Mouse (Mus musculus): ENCODE measurements around the gene Tle2. TPM values are rescaled to one million over a fixed set of nuclear protein-coding genes. Genes with fewer than 3 reads are reported as not detected.

The Tle2 gene
- total and polyA plus RNA-seq, 3 experiments = 0.19 to 2.4 TPM; not detected in 1

GRCm38 (mm10) chr10:81619976-81620375 lies 45.6 kb downstream of the Tle2 start:
- no peak for DNase-seq (ENCODE audit: low read depth, low spot score)
- no peak overlapping the region for H3K4me3 ChIP-seq (ENCODE audit: control insufficient read depth in 1 of 2, insufficient read depth in 1 of 2, low read depth in 2 of 2, low read length in 2 of 2)
- H3K27ac ChIP-seq (ENCODE audit: control insufficient read depth, low read depth, low read length) = no peak overlapping the region
- H3K36me3 ChIP-seq (ENCODE audit: control insufficient read depth in 1 of 2, insufficient read depth in 2 of 2, low read length in 2 of 2) = no peaks in the 10 kb centered on the region
- H3K9ac ChIP-seq (ENCODE audit: control insufficient read depth, low read depth, low read length, poor library complexity, severe bottlenecking) = no peak overlapping the region
- no peaks in the 10 kb centered on the region for H3K9me3 ChIP-seq (replicated peaks; ENCODE audit: insufficient read depth, low read length)
- H3K79me2 ChIP-seq (ENCODE audit: control insufficient read depth, insufficient read depth, low read length, poor library complexity) = no peaks in the 10 kb centered on the region
- H3K27me3 ChIP-seq (ENCODE audit: control insufficient read depth in 1 of 2, insufficient read depth in 2 of 2, low read length in 2 of 2) = no peaks in the 10 kb centered on the region; a peak in 1 of 4 replicates
- TF ChIP-seq POLR2AphosphoS2 (IDR thresholded peaks at IDR 0.05; ENCODE audit: low read length) = no peak
- no peak for TF ChIP-seq KAT2A (conservative IDR thresholded peaks at IDR 0.05; ENCODE audit: low read depth, low read length)
- TF ChIP-seq ETS1 (IDR thresholded peaks at IDR 0.05; ENCODE audit: low read depth, low read length) = no peak
- no peak for TF ChIP-seq UBTF (IDR thresholded peaks at IDR 0.05; ENCODE audit: borderline replicate concordance, insufficient read depth, low read depth, low read length)
- TF ChIP-seq E2F4 (IDR thresholded peaks at IDR 0.05; ENCODE audit: borderline replicate concordance, low read depth, low read length) = no peak
- TF ChIP-seq GATA1 (IDR thresholded peaks at IDR 0.05; ENCODE audit: low read depth, low read length) = no peak
- TF ChIP-seq ZC3H11A (IDR thresholded peaks at IDR 0.05; ENCODE audit: low read depth, low read length) = no peak
- TF ChIP-seq POLR2AphosphoS5 (IDR thresholded peaks at IDR 0.05; ENCODE audit: borderline replicate concordance, low read depth, low read length) = no peak
- no peak for TF ChIP-seq ZNF384 (IDR thresholded peaks at IDR 0.05; ENCODE audit: low read depth, low read length)
- TF ChIP-seq MYC (IDR thresholded peaks at IDR 0.05; ENCODE audit: low read depth, low read length) = no peak
- no peak for TF ChIP-seq MAX (IDR thresholded peaks at IDR 0.05; ENCODE audit: low read length)
- TF ChIP-seq MAZ (IDR thresholded peaks at IDR 0.05; ENCODE audit: low read depth, low read length) = no peak
- no peak for TF ChIP-seq ELF1 (IDR thresholded peaks at IDR 0.05; ENCODE audit: low read depth, low read length)
- no peak for TF ChIP-seq CHD1 (IDR thresholded peaks at IDR 0.05; ENCODE audit: low read depth, low read length)
- no peak for TF ChIP-seq MEF2A (IDR thresholded peaks at IDR 0.05; ENCODE audit: extremely low read depth, insufficient replicate concordance, low read depth, low read length, poor library complexity, severe bottlenecking)
- no peak for TF ChIP-seq JUND (IDR thresholded peaks at IDR 0.05; ENCODE audit: low read depth, low read length)
- TF ChIP-seq SMC3 (IDR thresholded peaks at IDR 0.05; ENCODE audit: low read depth, low read length) = no peak
- TF ChIP-seq TBP (IDR thresholded peaks at IDR 0.05; ENCODE audit: low read depth, low read length) = no peak
- 0 out of 4 replicates have a peak, but pooled peaks cover 0 to 3% of the 10 kb centered on the region in 2 experiments for H3K4me1 ChIP-seq (ENCODE audit: control insufficient read depth in 1 of 2, insufficient read depth in 2 of 2, low read length in 2 of 2)

DNA sequence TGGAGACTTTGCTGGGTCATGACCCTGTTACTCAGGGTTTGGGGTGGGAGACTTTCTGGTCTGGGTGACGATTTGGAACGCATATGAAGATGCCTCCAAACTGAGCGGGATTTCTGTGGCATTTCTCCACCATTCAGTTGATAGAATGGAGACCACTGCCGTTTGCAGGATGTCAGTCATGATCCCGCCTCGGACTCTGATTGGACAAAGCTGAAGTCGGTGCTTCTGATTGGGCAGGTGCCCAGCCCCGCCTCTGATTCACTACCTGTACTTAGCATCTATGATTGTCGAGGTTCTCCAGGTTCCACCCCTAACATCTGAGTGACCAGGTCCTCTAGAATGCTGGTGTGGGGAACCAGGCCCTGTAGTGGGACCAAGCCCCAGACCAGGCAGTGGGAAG lies 46.4 kb downstream of the Tle2 start:
- TF ChIP-seq ETS1 (IDR thresholded peaks at IDR 0.05; ENCODE audit: low read depth, low read length) (no peak), EP300 (IDR thresholded peaks at IDR 0.05; ENCODE audit: low read depth in 1 of 2, low read length in 2 of 2) (no peak), ZMIZ1 (IDR thresholded peaks at IDR 0.05; ENCODE audit: low read depth, low read length) (no peak), USF2 (IDR thresholded peaks at IDR 0.05; ENCODE audit: borderline replicate concordance in 1 of 2, insufficient read depth in 1 of 2, low read depth in 1 of 2, low read length in 2 of 2) (no peak), SMC3 (IDR thresholded peaks at IDR 0.05; ENCODE audit: low read depth, low read length) (no peak), NRF1 (IDR thresholded peaks at IDR 0.05; ENCODE audit: insufficient read depth, low read depth, low read length, poor library complexity, severe bottlenecking) (no peak), MAFK (IDR thresholded peaks at IDR 0.05; ENCODE audit: borderline replicate concordance, low read depth, low read length) (no peak), ELF1 (IDR thresholded peaks at IDR 0.05; ENCODE audit: low read depth, low read length) (no peak), MAZ (IDR thresholded peaks at IDR 0.05; ENCODE audit: low read depth, low read length) (no peak), RAD21 (IDR thresholded peaks at IDR 0.05; ENCODE audit: low read depth, low read length) (no peak), NELFE (IDR thresholded peaks at IDR 0.05; ENCODE audit: low read depth, low read length) (no peak), MXI1 (IDR thresholded peaks at IDR 0.05; ENCODE audit: low read depth, low read length) (no peak), ZNF384 (IDR thresholded peaks at IDR 0.05; ENCODE audit: low read depth, low read length) (no peak), TAL1 (IDR thresholded peaks at IDR 0.05; ENCODE audit: low read length) (no peak), GATA1 (IDR thresholded peaks at IDR 0.05; ENCODE audit: low read depth, low read length) (no peak), POLR2AphosphoS5 (IDR thresholded peaks at IDR 0.05; ENCODE audit: borderline replicate concordance, low read depth, low read length) (no peak), E2F4 (IDR thresholded peaks at IDR 0.05; ENCODE audit: borderline replicate concordance, low read depth, low read length) (no peak), MEF2A (IDR thresholded peaks at IDR 0.05; ENCODE audit: extremely low read depth, insufficient replicate concordance, low read depth, low read length, poor library complexity, severe bottlenecking) (no peak), TCF12 (IDR thresholded peaks at IDR 0.05; ENCODE audit: low read depth, low read length) (no peak), MYC (IDR thresholded peaks at IDR 0.05; ENCODE audit: low read depth, low read length) (no peak)
- Histone ChIP-seq H3K9ac (ENCODE audit: control insufficient read depth, low read depth, low read length, poor library complexity, severe bottlenecking) (no peak overlapping the region), H3K36me3 (ENCODE audit: control insufficient read depth in 1 of 2, insufficient read depth in 2 of 2, low read length in 2 of 2) (no peaks in the 10 kb centered on the region), H3K79me2 (ENCODE audit: control insufficient read depth, insufficient read depth, low read length, poor library complexity) (no peaks in the 10 kb centered on the region), H3K27ac (ENCODE audit: control insufficient read depth, low read depth, low read length) (no peak overlapping the region), H3K4me1 (ENCODE audit: control insufficient read depth in 1 of 2, insufficient read depth in 2 of 2, low read length in 2 of 2) (0 out of 4 replicates have a peak, but pooled peaks cover 0 to 3% of the 10 kb centered on the region in 2 experiments), H3K9me3 (replicated peaks; ENCODE audit: insufficient read depth, low read length) (no peaks in the 10 kb centered on the region), H3K4me3 (ENCODE audit: control insufficient read depth in 1 of 2, insufficient read depth in 1 of 2, low read depth in 2 of 2, low read length in 2 of 2) (no peak overlapping the region), H3K27me3 (ENCODE audit: control insufficient read depth in 1 of 2, insufficient read depth in 2 of 2, low read length in 2 of 2) (no peaks in the 10 kb centered on the region)
- no peak for DNase-seq (ENCODE audit: low read depth, low spot score)

Data from MEL (cell line).